Mouse (Mus musculus): ENCODE results near the gene Myo5a.

Myo5a gene

DNA sequence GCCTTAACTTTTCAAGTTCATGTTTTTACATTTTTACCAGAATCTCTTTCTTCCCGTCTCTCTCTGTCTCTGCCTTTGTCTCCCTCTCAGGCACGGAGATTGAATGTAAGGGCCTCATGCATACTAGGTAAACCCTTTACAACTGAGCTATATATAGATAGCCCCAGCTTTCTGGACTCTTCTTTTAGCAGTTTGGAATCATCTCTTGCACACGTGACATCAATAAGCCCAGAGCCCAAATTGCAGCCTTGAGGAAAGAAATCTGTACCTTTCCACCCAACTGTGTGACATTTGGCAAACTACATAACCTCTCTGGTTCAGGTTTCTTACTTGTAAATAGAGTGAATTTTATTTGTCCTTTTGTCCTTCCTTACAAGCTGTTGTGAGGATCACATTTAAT lies 1.5 kb downstream of the Myo5a start:
- DNase-seq = no peak

DNA sequence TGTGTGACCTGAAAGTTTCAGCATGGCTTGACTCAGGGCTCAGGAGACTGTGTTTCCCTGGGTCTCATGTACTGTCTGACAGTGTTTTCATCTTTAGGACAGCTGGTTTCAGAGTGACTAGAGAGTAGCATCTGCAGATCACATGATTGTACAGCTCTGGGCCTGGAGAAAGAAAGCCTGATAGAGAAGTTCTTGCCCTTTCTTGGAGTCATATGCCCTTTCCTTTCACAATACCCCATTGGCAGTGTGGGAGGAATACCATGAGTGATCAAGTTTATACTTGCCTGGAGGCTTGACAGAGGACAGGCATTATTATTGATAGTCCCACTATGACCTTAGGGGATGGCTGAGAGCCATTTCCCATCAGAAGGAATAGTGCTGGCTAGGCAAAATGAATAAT lies 6.4 kb downstream of the Myo5a start:
- no peak for DNase-seq

DNA sequence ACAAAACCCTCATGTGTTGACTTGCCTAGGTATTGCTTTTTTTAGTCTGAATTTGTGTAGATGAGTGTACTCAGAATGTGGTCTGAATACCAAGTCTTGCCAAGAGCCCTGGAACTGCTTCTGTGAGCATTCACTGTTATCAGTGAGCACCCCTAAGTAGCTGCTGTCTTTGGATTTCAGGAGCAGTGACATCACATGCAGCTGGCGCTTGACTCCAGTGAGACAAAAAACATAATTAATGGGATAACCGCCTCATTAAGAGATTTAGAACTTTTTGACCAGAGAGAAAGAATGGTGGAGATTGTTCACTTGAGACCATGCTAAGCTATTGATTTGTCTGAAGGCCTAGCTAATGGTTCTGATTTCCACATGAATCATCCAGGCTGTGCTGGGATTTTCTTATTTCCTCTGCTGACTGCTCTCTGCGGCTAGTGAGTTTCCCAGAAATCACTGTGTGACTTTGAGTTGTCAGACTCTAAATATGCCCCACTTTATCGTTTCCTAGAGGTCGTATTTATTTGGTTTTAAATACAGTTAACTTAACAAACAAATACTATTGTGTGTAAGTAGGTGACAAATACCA lies 14.5 kb downstream of the Myo5a start:
- DNase-seq = no peak

- no peak for DNase-seq
These were observed 17.0 kb downstream of the Myo5a start for GRCm38 (mm10) chr9:75087823-75088222.

- no peak for DNase-seq
These were observed 18.5 kb downstream of the Myo5a start for GRCm38 (mm10) chr9:75089285-75089684.

- no peak for DNase-seq
These were observed 21.3 kb downstream of the Myo5a start for GRCm38 (mm10) chr9:75092134-75092533.

- no peak for DNase-seq
These were observed 23.9 kb downstream of the Myo5a start for GRCm38 (mm10) chr9:75094762-75095161.

DNA sequence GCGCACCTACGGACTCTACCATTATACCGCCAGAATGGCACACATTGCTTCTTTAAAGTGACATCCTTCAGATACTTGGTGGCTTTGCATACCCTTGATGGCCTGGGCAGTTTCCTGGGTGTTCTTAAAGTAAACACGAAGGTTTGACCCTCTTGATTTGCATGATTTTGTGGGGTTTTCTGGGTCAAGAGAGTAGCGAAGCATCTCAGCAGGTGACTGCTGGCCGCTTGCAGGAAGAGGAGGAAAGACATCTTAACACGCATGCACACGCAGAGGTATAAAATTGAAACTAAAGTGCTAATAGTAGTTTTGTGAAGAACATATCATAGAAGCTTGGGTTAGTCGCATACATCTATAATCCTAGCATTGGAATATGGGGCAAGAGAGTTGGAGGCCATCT lies 28.1 kb downstream of the Myo5a start:
- no peak for DNase-seq

- no peak for DNase-seq
These were observed 29.5 kb downstream of the Myo5a start for GRCm38 (mm10) chr9:75100157-75100781.

GRCm38 (mm10) chr9:75102131-75102530 lies 31.3 kb downstream of the Myo5a start:
- no peak for DNase-seq

DNA sequence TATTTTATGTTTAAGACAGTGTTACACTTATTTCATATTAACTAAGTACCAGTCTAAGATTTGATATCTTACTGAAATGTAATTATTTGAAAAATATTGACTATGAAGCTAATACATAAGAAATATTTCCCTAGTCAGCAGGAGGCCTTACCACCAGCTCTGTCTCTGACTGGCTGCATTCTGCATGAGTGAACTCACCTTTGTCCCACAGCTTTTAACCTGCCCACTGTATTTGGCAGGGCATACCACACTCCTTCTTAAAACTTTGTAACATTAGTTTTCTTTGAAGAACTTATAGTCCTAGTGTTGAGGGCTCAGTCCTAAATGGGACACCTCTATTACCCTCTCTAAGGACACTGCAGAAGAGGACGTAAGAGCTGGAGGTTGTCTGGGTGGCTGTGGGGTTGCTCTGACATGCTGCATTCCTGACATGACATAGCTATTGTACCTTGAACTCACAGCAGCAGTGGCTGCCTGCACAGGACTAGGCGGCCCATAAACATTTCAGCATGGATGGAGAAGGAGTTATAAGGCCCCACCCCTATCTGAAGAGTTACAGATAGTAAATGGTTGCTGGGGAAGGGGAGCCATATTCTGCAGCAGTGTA lies 45.9 kb downstream of the Myo5a start:
- no peak for DNase-seq

DNA sequence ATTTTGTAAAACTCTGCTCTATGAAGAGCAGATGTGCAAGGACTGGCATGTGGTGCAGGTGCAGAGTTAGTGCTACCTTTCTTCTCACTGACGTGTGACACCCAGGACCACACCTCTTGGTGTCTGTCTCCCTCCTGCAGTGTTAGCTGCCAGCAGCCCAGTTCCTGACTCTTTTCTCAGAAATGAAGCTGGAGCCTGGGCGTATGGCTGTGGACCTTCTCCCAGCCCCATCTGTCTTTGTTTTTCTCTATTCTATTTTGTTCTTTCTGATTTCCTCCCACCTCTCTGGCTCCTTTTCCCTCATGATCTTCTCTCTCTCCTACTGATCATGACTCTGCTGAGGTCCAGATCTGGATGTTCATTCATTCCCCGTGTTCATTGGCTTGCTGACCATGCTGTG lies 50.3 kb downstream of the Myo5a start:
- DNase-seq = peak; percentile 28

DNA sequence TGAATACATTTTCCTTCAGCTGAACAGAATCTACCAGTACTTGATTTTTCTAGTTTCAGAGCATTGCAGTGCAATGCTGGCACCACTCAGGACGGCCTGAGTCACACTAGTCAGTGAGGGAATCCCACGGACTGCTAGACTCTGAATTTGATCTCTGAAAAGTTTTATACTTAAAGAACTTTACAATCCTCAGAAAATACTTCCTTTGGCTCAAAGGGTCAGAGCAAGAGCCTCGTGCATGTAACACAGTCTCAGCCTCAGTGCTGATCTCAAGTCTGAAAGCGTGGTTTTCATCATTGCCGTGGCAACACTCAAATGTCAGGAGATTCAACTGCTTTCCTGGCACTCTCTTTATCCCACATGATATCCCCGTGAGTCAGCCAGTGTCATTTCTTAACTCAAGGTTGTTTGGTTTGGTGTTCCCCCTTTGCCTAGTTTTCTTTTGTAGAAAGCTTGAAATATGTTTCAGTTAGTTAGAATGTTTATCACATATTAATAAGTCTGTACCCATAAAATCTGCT lies 53.4 kb downstream of the Myo5a start:
- no peak for DNase-seq

- no peak for DNase-seq
These were observed 59.7 kb downstream of the Myo5a start for GRCm38 (mm10) chr9:75130553-75130952.

- no peak for DNase-seq
These were observed 76.1 kb downstream of the Myo5a start for GRCm38 (mm10) chr9:75146911-75147310.

GRCm38 (mm10) chr9:75160525-75160924 lies 89.7 kb downstream of the Myo5a start:
- peak; percentile 12 for DNase-seq

- DNase-seq = no peak
These were observed 92.8 kb downstream of the Myo5a start for GRCm38 (mm10) chr9:75163650-75164049.

GRCm38 (mm10) chr9:75171721-75172120 lies 100.9 kb downstream of the Myo5a start:
- DNase-seq = peak; percentile 48

- no peak for DNase-seq
These were observed 116.9 kb downstream of the Myo5a start for GRCm38 (mm10) chr9:75187646-75188260.

- DNase-seq = no peak
These were observed 123.0 kb downstream of the Myo5a start for GRCm38 (mm10) chr9:75193858-75194257.

GRCm38 (mm10) chr9:75196335-75196734 lies 125.5 kb downstream of the Myo5a start:
- DNase-seq = peak; percentile 69

DNA sequence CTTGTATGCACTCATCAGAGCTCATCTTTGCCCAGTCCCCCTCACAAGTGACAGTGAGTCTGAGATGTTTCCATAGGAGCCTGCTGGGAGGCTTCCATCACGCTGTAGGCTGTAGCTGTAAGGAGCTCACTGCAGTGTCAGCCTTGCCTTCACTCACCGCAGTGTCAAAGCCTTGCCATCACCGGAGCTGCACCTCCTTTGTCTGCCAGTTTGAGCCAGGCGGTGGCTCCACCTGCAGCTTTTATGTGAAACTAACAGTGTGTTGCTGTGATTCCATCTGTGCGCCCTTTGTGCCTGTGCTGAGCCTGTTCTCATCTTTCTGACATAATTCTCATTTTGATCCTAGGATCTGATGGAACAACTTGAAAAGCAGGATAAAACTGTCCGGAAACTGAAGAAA lies 126.5 kb downstream of the Myo5a start:
- peak; percentile 64 for DNase-seq

GRCm38 (mm10) chr9:75201506-75201905 lies 130.7 kb downstream of the Myo5a start:
- no peak for DNase-seq

GRCm38 (mm10) chr9:75202036-75202435 lies 131.2 kb downstream of the Myo5a start:
- DNase-seq = no peak

All from layer of hippocampus, adult 9-11 months (tissue).